Mouse (Mus musculus) kidney, embryonic 16.5 days (tissue): ENCODE data around the gene 1700001C19Rik. TPM values are rescaled to one million over a fixed set of nuclear protein-coding genes. Genes with fewer than 3 reads are reported as not detected.

Source experiments
- ATAC-seq: fragments of 200-750 bp; cut with Nextera tagmentation; 2 replicates; pipeline ENCODE4 v1.8.0; 2017; ENCODE audit warnings: moderate TSS enrichment; ENCODE audit not compliant: low FRiP score, low TSS enrichment
- H3K27ac ChIP-seq: fragments of 300-500 bp; sonication (generic); 2 replicates; pipeline ENCODE4 v1.5.1; 2014; ENCODE audit warnings: low read length
- H3K27me3 ChIP-seq: fragments of 300-500 bp; sonication (generic); 2 replicates; pipeline ENCODE4 v1.6.1; 2014; ENCODE audit warnings: low read length, control low read depth, mixed read lengths; ENCODE audit not compliant: insufficient read depth
- H3K36me3 ChIP-seq: fragments of 300-500 bp; sonication (generic); 2 replicates; pipeline ENCODE4 v1.6.1; 2014; ENCODE audit warnings: low read length, control low read depth, mixed read lengths; ENCODE audit not compliant: insufficient read depth
- H3K4me1 ChIP-seq: fragments of 300-500 bp; sonication (generic); 2 replicates; pipeline ENCODE4 v1.6.1; 2014; ENCODE audit warnings: low read length, control low read depth, mixed read lengths; ENCODE audit not compliant: insufficient read depth
- H3K4me2 ChIP-seq: fragments of 300-500 bp; sonication (generic); replicated peaks from 2 replicates; pipeline ENCODE4 v1.6.1; 2014; ENCODE audit warnings: low read depth, low read length
- H3K4me3 ChIP-seq: fragments of 300-500 bp; sonication (generic); 2 replicates; pipeline ENCODE4 v1.5.1; 2014; ENCODE audit warnings: mild to moderate bottlenecking, low read length
- H3K9ac ChIP-seq: fragments of 300-500 bp; sonication (generic); replicated peaks from 2 replicates; pipeline ENCODE4 v1.6.1; 2014; ENCODE audit warnings: low read length
- H3K9me3 ChIP-seq: fragments of 300-500 bp; sonication (generic); 2 replicates; pipeline ENCODE4 v1.6.1; 2016; ENCODE audit warnings: low read length, control low read depth
- WGBS: fragments of 180-500 bp; shearing (Covaris S2); extraction: QIAGEN DNeasy Blood & Tissue Kit; methylation state at CpG from one replicate; pipeline ENCODE4 v1.1.7; 2014; 5-methylcytosine and 5-hydroxymethylcytosine counted together
- polyA plus RNA-seq: library from polyadenylated mRNA; unstranded; fragments of >200 nt; fragmentation: Nextera tagmentation; extraction: Ambion mirVana; gene quantifications from 2 replicates; pipeline ENCODE4 v1.2.1, GENCODE M21; 2015

Gene 1700001C19Rik
- polyA plus RNA-seq, 1 experiment from 2014 or later: not detected

- Histone ChIP-seq H3K27ac (peak overlapping the region; percentile 31; the same call in 1 of the 2 replicates), H3K36me3 (no peaks in the 10 kb centered on the region), H3K4me2 (no peak overlapping the region), H3K9ac (no peak overlapping the region), H3K27me3 (peaks cover 12% of the 10 kb centered on the region; the same call in 1 of the 2 replicates), H3K4me3 (no peak overlapping the region), H3K9me3 (no peaks in the 10 kb centered on the region), H3K4me1 (peaks cover 50% of the 10 kb centered on the region)
- no peak for ATAC-seq
- 50% methylated on average over 12 of the region's 12 CpGs for WGBS
These were observed 27.2 kb upstream of the 1700001C19Rik start for GRCm38 (mm10) chr17:47464248-47464965.

- ATAC-seq: no peak
- Histone ChIP-seq H3K4me3 (no peak overlapping the region), H3K9ac (no peak overlapping the region), H3K36me3 (no peaks in the 10 kb centered on the region), H3K27ac (no peak overlapping the region), H3K4me2 (no peak overlapping the region), H3K27me3 (peaks cover 10% of the 10 kb centered on the region; the same call in 1 of the 2 replicates), H3K9me3 (no peaks in the 10 kb centered on the region), H3K4me1 (peaks cover 42% of the 10 kb centered on the region)
- WGBS: 41% methylated on average over 9 of the region's 9 CpGs
These were observed 25.7 kb upstream of the 1700001C19Rik start for GRCm38 (mm10) chr17:47462728-47463388.

- 82% methylated on average over 7 of the region's 7 CpGs for WGBS
- Histone ChIP-seq H3K27ac (no peak overlapping the region), H3K4me1 (peaks cover 42% of the 10 kb centered on the region)
These were observed 25.0 kb upstream of the 1700001C19Rik start for GRCm38 (mm10) chr17:47462209-47462608.

GRCm38 (mm10) chr17:47461688-47462087 lies 24.5 kb upstream of the 1700001C19Rik start:
- Histone ChIP-seq H3K4me3 (no peak overlapping the region), H3K27ac (no peak overlapping the region), H3K9ac (no peak overlapping the region), H3K4me1 (peaks cover 42% of the 10 kb centered on the region), H3K36me3 (no peaks in the 10 kb centered on the region), H3K27me3 (no peaks in the 10 kb centered on the region), H3K4me2 (no peak overlapping the region), H3K9me3 (no peaks in the 10 kb centered on the region)
- 71% methylated on average over 3 of the region's 3 CpGs for WGBS
- ATAC-seq: no peak

More at GRCm38 (mm10) chr17:47462209-47462608, 25.0 kb upstream of the 1700001C19Rik start:
- H3K36me3 ChIP-seq: no peaks in the 10 kb centered on the region
- H3K4me3 ChIP-seq: no peak overlapping the region
- no peaks in the 10 kb centered on the region for H3K9me3 ChIP-seq
- no peak overlapping the region for H3K9ac ChIP-seq
- no peak overlapping the region for H3K4me2 ChIP-seq
- ATAC-seq: no peak
- H3K27me3 ChIP-seq: peaks cover 4% of the 10 kb centered on the region; the same call in 1 of the 2 replicates

- Histone ChIP-seq H3K36me3 (no peaks in the 10 kb centered on the region), H3K4me1 (peaks cover 30% of the 10 kb centered on the region), H3K9me3 (no peaks in the 10 kb centered on the region), H3K9ac (no peak overlapping the region), H3K27ac (no peak overlapping the region), H3K4me3 (no peak overlapping the region), H3K27me3 (no peaks in the 10 kb centered on the region), H3K4me2 (no peak overlapping the region)
- 75% methylated on average over 3 of the region's 3 CpGs for WGBS
- ATAC-seq: no peak
These were observed 22.3 kb upstream of the 1700001C19Rik start for GRCm38 (mm10) chr17:47459341-47459919.

GRCm38 (mm10) chr17:47458936-47459335 lies 21.8 kb upstream of the 1700001C19Rik start:
- Histone ChIP-seq H3K9ac (no peak overlapping the region), H3K27me3 (no peaks in the 10 kb centered on the region), H3K4me2 (no peak overlapping the region), H3K27ac (no peak overlapping the region), H3K9me3 (no peaks in the 10 kb centered on the region), H3K4me1 (peaks cover 27% of the 10 kb centered on the region), H3K36me3 (no peaks in the 10 kb centered on the region), H3K4me3 (no peak overlapping the region)
- WGBS: 68% methylated on average over 2 of the region's 2 CpGs
- ATAC-seq: no peak

GRCm38 (mm10) chr17:47458310-47458709 lies 21.1 kb upstream of the 1700001C19Rik start:
- H3K4me2 ChIP-seq: no peak overlapping the region
- no peak for ATAC-seq
- H3K4me3 ChIP-seq: no peak overlapping the region
- no peak overlapping the region for H3K9ac ChIP-seq
- no peak overlapping the region for H3K27ac ChIP-seq
- WGBS: 68% methylated on average over 13 of the region's 13 CpGs
- H3K9me3 ChIP-seq: no peaks in the 10 kb centered on the region
- no peaks in the 10 kb centered on the region for H3K36me3 ChIP-seq
- H3K4me1 ChIP-seq: peaks cover 24% of the 10 kb centered on the region
- H3K27me3 ChIP-seq: no peaks in the 10 kb centered on the region

GRCm38 (mm10) chr17:47454675-47455074 lies 17.5 kb upstream of the 1700001C19Rik start:
- H3K9me3 ChIP-seq: no peaks in the 10 kb centered on the region
- ATAC-seq: peak; percentile 28; the same call in 1 of the 2 replicates
- H3K4me2 ChIP-seq: no peak overlapping the region
- H3K4me3 ChIP-seq: no peak overlapping the region
- H3K36me3 ChIP-seq: no peaks in the 10 kb centered on the region
- no peaks in the 10 kb centered on the region for H3K27me3 ChIP-seq
- WGBS: 42% methylated on average over 8 of the region's 8 CpGs
- H3K27ac ChIP-seq: peak overlapping the region; percentile 50; the same call in 1 of the 2 replicates
- H3K9ac ChIP-seq: no peak overlapping the region
- peaks cover 39% of the 10 kb centered on the region for H3K4me1 ChIP-seq

GRCm38 (mm10) chr17:47452886-47453285 lies 15.7 kb upstream of the 1700001C19Rik start:
- WGBS: 25% methylated on average over 7 of the region's 7 CpGs
- Histone ChIP-seq H3K36me3 (no peaks in the 10 kb centered on the region), H3K4me1 (peaks cover 57% of the 10 kb centered on the region), H3K4me3 (no peak overlapping the region), H3K27me3 (no peaks in the 10 kb centered on the region), H3K27ac (peak overlapping the region; percentile 76), H3K4me2 (no peak overlapping the region), H3K9ac (no peak overlapping the region), H3K9me3 (no peaks in the 10 kb centered on the region)
- peak; percentile 47 for ATAC-seq
